Mouse (Mus musculus) thymus, postnatal 25 days (tissue): ENCODE measurements at regions not wholly inside any gene's neighbourhood (a gene's known extent, or its start where the extent isn't known, plus 50 kb on each side); places are given as distances from the start of the nearest gene placed in this dataset.

Experiments used
- DNase-seq: peaks from one replicate; pipeline ENCODE4 v3.0.0; 2022

GRCm38 (mm10) chr13:46350075-46350747, 68.0 kb upstream of the Rbm24 start:
- DNase-seq, result no peak

GRCm38 (mm10) chr13:46355306-46355705, 62.9 kb upstream of the Rbm24 start:
- no peak for DNase-seq

- DNase-seq, result no peak
These were observed 62.3 kb upstream of the Rbm24 start for GRCm38 (mm10) chr13:46355975-46356374.

GRCm38 (mm10) chr13:46357037-46357436, 61.2 kb upstream of the Rbm24 start:
- DNase-seq, result no peak

GRCm38 (mm10) chr13:46360495-46361120, 57.6 kb upstream of the Rbm24 start:
- DNase-seq, result peak; percentile 43

GRCm38 (mm10) chr13:46363456-46364201, 54.6 kb upstream of the Rbm24 start:
- no peak for DNase-seq

GRCm38 (mm10) chr13:46364202-46364912, 53.9 kb upstream of the Rbm24 start:
- no peak for DNase-seq

- DNase-seq, result no peak
These were observed 52.9 kb upstream of the Rbm24 start for GRCm38 (mm10) chr13:46365292-46365691.
